Mouse (Mus musculus) hindbrain, embryonic 14.5 days (tissue): ENCODE results near the gene Ppp1r3c. TPM values are rescaled to one million over a fixed set of nuclear protein-coding genes. Genes with fewer than 3 reads are reported as not detected.

Experiments
- ATAC-seq: fragments of 200-750 bp; cut with Nextera tagmentation; 2 replicates; pipeline ENCODE4 v1.8.0; 2017; ENCODE audit warnings: moderate number of reproducible peaks, mild to moderate bottlenecking, moderate TSS enrichment, moderate library complexity; ENCODE audit not compliant: low FRiP score
- DNase-seq: peaks from one replicate; pipeline ENCODE4 v3.0.0-alpha.2; 2015; ENCODE audit warnings: low spot score
- H3K27ac ChIP-seq: fragments of 300-500 bp; sonication (generic); 2 replicates; pipeline ENCODE4 v1.5.1; 2014; ENCODE audit warnings: mild to moderate bottlenecking, moderate library complexity
- H3K27me3 ChIP-seq: fragments of 300-500 bp; sonication (generic); 2 replicates; pipeline ENCODE4 v1.6.1; 2014; ENCODE audit warnings: mild to moderate bottlenecking, low read length, mixed read lengths; ENCODE audit not compliant: control insufficient read depth, insufficient read depth
- H3K36me3 ChIP-seq: fragments of 300-500 bp; sonication (generic); replicated peaks from 2 replicates; pipeline ENCODE4 v1.6.1; 2014; ENCODE audit not compliant: control insufficient read depth, insufficient read depth
- H3K4me1 ChIP-seq: fragments of 300-500 bp; sonication (generic); replicated peaks from 2 replicates; pipeline ENCODE4 v1.6.1; 2014; ENCODE audit warnings: antibody characterized with exemption, low read length, mixed read lengths; ENCODE audit not compliant: control insufficient read depth, insufficient read depth
- H3K4me2 ChIP-seq: fragments of 300-500 bp; sonication (generic); replicated peaks from 2 replicates; pipeline ENCODE4 v1.6.1; 2014; ENCODE audit warnings: mild to moderate bottlenecking, moderate library complexity
- H3K4me3 ChIP-seq: fragments of 300-500 bp; sonication (generic); replicated peaks from 2 replicates; pipeline ENCODE4 v1.5.1; 2014; ENCODE audit warnings: mild to moderate bottlenecking, low read length
- H3K9ac ChIP-seq: fragments of 300-500 bp; sonication (generic); 2 replicates; pipeline ENCODE4 v1.6.1; 2014
- H3K9me3 ChIP-seq: fragments of 300-500 bp; sonication (generic); 2 replicates; pipeline ENCODE4 v1.6.1; 2016; ENCODE audit warnings: low read length; ENCODE audit not compliant: control insufficient read depth
- WGBS: fragments of 180-500 bp; shearing (Covaris S2); extraction: QIAGEN DNeasy Blood & Tissue Kit; methylation state at CpG from one replicate; pipeline ENCODE4 v1.1.7; 2014; 5-methylcytosine and 5-hydroxymethylcytosine counted together
- polyA plus RNA-seq: library from polyadenylated mRNA; unstranded; fragments of >200 nt; fragmentation: Nextera tagmentation; extraction: Ambion mirVana; gene quantifications from 2 replicates; pipeline ENCODE4 v1.2.1, GENCODE M21; 2014

Ppp1r3c gene
- polyA plus RNA-seq, 1 experiment from 2014 or later = 32.5 TPM

DNA sequence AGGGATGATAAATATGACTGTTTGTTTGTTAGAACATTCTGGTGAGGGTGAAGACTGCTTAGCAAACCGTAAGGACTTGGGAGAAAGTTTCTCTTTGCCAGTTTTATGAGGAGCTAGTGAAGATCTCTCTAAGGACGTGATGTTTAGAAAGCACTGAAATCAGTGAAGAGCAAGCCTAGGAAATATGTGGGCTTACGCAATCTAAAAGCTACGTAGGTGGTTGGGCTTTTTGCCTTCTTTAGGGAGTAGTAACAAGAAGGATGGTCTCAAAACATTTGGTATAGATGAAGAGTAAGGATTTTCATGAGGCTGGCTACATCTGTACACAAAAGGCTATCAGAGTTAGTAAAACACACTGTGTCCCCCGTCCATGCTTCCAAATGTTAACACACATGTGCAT, 28.0 kb upstream of the Ppp1r3c start:
- Histone ChIP-seq H3K4me2 (no peak overlapping the region), H3K36me3 (no peaks in the 10 kb centered on the region), H3K9me3 (no peaks in the 10 kb centered on the region), H3K4me3 (no peak overlapping the region), H3K27me3 (no peaks in the 10 kb centered on the region), H3K27ac (no peak overlapping the region), H3K9ac (no peak overlapping the region), H3K4me1 (no peaks in the 10 kb centered on the region)
- 93% methylated on average over 5 of the region's 5 CpGs for WGBS
- no peak for ATAC-seq
- no peak for DNase-seq

DNA sequence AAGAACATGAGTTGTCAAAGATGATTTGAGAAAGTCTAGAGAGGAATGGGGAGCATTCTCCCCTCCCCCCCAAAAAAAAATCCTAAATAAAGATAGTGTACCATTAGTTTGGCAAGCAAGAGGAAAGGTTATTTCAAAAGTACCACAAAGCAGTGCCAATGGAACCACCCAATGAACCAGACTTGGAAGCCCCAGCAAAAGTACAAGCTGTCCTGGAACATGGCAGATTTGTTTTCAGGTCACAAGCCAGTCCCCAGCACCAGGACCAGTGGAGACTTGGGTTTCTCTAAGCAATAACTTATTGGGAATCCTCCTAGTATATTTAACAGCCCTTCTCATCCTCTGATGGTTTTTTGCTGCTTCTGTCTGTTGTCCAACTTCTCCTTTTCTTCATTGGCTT, 12.5 kb upstream of the Ppp1r3c start:
- Histone ChIP-seq H3K9me3 (no peaks in the 10 kb centered on the region), H3K4me1 (no peaks in the 10 kb centered on the region), H3K4me3 (no peak overlapping the region), H3K4me2 (no peak overlapping the region), H3K36me3 (no peaks in the 10 kb centered on the region), H3K9ac (no peak overlapping the region), H3K27ac (no peak overlapping the region), H3K27me3 (no peaks in the 10 kb centered on the region)
- ATAC-seq (no peak), DNase-seq (no peak)

DNA sequence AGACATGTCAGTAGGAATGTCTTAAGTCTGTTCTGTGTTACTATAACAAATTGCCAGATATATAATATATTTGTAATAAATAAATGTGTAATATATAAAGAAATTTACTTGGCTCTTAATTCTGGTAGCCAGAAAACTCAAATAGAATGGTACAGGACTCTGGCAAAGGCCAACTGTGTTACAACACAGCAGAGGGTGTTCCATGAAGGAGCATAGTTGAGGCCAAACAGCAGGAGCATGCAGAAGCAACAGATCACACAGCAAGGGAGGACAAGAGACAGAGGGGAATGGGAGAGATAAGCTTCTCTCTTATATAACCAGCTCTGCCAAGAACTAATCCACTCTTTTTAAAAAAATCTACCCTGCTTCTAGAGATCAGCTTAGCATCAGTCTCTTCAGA, 5.9 kb upstream of the Ppp1r3c start:
- no peak overlapping the region for H3K4me2 ChIP-seq
- no peak for DNase-seq
- no peak for ATAC-seq
- no peak overlapping the region for H3K27ac ChIP-seq
- no peaks in the 10 kb centered on the region for H3K36me3 ChIP-seq
- H3K9ac ChIP-seq = no peak overlapping the region
- no peaks in the 10 kb centered on the region for H3K27me3 ChIP-seq
- H3K4me3 ChIP-seq = no peak overlapping the region
- H3K9me3 ChIP-seq = no peaks in the 10 kb centered on the region
- peaks cover under 1% of the 10 kb centered on the region; the same call in 1 of the 2 replicates for H3K4me1 ChIP-seq

DNA sequence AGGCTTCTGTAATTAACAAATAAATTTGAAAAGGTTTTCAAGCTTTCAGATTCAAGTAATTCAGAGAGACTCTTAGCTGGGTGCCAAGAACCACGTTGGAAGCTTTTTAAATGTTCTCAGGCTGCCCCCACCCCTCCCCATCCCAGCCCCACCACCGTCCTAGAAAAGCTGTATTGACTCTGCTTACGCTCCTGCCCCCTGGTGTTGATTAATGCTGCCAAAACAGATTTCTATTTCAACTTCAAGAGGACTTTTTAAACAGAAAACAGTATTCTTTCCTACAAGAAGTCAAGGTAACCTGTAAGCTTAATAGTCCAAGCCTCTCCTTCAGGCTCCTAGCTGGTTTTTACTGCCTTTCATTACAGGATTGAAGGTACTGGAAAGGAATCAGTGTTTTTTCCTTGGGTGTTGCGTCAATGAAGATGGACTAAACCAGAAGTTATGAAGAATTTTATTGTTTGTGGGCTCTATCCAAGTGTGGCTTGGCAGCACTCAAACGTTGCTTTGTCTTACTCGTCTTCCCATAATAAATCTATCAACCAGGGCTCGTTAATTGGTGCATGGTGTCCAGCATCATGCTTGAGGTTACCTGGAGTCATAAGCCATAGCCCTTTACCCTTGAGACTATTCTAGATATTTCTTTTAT, 3.2 kb upstream of the Ppp1r3c start:
- Histone ChIP-seq H3K4me2 (no peak overlapping the region), H3K4me3 (no peak overlapping the region), H3K9ac (no peak overlapping the region), H3K27me3 (no peaks in the 10 kb centered on the region), H3K9me3 (no peaks in the 10 kb centered on the region), H3K36me3 (no peaks in the 10 kb centered on the region), H3K27ac (no peak overlapping the region), H3K4me1 (peaks cover 5% of the 10 kb centered on the region; the same call in 1 of the 2 replicates)
- 62% methylated on average over 7 of the region's 7 CpGs for WGBS
- no peak for ATAC-seq
- DNase-seq = no peak

DNA sequence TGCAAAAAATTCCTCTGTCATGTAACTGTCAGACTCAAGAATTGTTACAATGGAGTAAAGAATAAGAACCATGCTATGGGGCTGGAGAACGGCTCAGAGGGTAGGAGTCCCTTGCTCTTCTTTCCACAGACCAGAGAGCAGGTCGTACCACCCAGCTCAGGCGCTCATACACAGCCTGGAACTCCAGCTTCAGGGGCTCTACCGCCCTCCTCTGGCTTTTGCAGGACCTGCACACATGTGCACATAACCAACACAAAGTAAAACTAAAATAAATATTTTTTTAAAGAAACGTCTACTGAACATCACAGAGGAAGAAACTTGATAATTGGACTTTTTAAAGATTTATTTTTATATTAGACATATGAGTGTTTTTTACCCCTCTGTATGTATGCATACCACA, 1.6 kb upstream of the Ppp1r3c start:
- WGBS = 80% methylated on average over 5 of the region's 5 CpGs
- no peak overlapping the region for H3K4me2 ChIP-seq

DNA sequence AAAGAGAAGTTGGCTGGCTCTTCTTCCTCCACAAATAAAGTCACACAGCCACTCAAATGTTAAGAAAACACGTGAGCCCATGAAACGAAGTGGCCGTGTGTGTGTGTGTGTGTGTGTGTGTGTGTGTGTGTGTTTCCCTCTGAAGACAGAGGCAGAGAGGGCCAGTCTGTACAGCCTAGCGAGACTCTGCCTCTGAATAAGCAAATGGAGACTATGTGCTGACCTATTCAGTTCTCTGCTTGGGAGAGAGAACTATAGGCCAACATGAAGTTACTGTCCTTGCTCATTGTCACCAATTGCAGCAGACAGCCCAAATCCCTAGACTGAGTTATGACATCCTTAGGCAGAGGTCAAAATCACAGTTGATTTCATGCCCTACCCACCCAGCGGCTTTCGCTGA, 634 bp upstream of the Ppp1r3c start:
- Histone ChIP-seq H3K36me3 (no peaks in the 10 kb centered on the region), H3K27ac (peak overlapping the region; percentile 58), H3K27me3 (no peaks in the 10 kb centered on the region), H3K4me2 (peak overlapping the region; percentile 83), H3K4me3 (peak overlapping the region; percentile 49), H3K9ac (peak overlapping the region; percentile 62), H3K4me1 (peaks cover 5% of the 10 kb centered on the region; the same call in 1 of the 2 replicates), H3K9me3 (no peaks in the 10 kb centered on the region)
- DNase-seq (no peak), ATAC-seq (peak; percentile 22; the same call in 1 of the 2 replicates)
- 37% methylated on average over 6 of the region's 6 CpGs for WGBS

More for the DNA sequence above, 1.6 kb upstream of the Ppp1r3c start:
- Histone ChIP-seq H3K4me1 (peaks cover 5% of the 10 kb centered on the region; the same call in 1 of the 2 replicates), H3K9me3 (no peaks in the 10 kb centered on the region), H3K36me3 (no peaks in the 10 kb centered on the region), H3K4me3 (no peak overlapping the region), H3K9ac (no peak overlapping the region), H3K27ac (no peak overlapping the region), H3K27me3 (no peaks in the 10 kb centered on the region)
- no peak for ATAC-seq
- DNase-seq = no peak

DNA sequence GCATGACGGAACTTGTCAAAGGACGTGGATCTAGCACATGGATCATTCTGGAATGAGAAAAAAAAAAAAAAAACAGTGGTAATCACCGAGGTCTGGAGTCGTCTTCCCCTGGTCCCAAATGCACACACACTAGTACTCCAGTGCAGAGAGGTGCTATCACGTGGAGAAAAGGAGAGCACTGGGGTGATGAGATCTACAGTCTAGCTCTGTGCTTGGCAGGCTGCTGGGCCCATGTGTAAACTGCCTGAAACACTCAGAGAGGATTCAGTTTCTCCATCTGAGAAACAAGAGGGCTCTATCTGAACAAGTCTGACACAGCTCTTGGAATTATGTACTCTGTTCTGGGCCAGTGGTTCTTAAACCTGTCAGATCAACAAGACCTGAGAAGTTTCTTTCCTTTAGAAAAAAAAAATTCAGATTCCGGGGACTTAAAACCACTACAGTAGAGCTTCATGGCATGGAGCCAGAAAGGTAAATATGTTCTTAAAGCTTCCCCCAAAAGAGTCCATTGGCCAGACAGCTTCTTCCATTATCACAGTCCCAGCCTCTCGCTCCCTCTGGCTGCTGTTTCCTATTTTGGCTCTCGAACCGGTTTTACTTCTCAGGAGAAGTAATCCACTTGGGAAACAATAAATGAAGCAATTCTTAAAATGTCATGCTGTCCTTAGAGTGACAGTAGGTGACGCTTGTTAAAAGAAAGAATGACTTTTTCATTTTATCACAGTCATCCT, 2.0 kb downstream of the Ppp1r3c start:
- Histone ChIP-seq H3K9me3 (no peaks in the 10 kb centered on the region), H3K4me2 (peak overlapping the region; percentile 83), H3K9ac (0 out of 2 replicates have a peak overlapping the region, but pooled peaks have one; percentile 11), H3K4me3 (peak overlapping the region; percentile 49), H3K4me1 (peaks cover 5% of the 10 kb centered on the region; the same call in 1 of the 2 replicates), H3K36me3 (no peaks in the 10 kb centered on the region), H3K27ac (no peak overlapping the region), H3K27me3 (no peaks in the 10 kb centered on the region)
- DNase-seq (no peak), ATAC-seq (no peak)
- WGBS = 84% methylated on average over 10 of the region's 10 CpGs

DNA sequence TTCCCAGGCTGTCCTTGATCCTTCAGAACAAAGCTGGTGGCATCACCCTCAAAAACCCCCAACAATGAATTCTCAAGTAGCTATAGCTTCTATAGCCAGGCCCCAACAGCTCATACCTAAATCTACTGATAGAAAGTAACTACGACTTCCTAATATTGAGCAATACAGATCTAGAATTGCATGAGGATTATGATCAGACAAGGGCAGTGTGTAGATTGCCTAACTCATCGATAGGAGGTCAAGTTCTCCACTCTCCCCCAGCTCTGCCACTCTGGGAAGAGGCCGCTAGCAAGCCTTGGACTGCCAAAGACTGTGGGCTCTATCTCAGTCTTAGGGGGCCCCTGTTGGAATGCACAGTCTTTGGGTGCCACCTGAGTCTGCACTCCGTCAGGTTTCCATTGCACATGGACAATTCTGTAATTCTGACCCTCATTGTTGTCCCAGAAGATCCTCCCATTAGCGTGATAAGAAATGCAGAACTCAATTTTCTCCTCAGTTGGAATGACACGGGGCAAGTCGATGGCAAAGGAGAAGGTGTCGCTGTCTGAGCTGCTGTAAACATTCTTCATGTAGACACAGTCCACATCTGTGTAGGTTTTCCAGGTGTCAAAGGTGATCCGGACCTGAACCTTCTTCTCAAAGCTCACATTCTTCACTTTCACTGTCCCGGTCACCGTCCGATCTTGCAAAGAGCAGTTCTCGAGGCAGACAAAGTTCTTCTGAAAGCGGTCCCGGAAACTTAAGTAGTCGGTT, 3.1 kb downstream of the Ppp1r3c start:
- H3K36me3 ChIP-seq = no peaks in the 10 kb centered on the region
- peaks cover 5% of the 10 kb centered on the region; the same call in 1 of the 2 replicates for H3K4me1 ChIP-seq
- no peaks in the 10 kb centered on the region for H3K27me3 ChIP-seq
- WGBS = 96% methylated on average over 16 of the region's 16 CpGs
- no peak overlapping the region for H3K27ac ChIP-seq
- H3K9ac ChIP-seq = no peak overlapping the region
- H3K4me2 ChIP-seq = no peak overlapping the region
- no peak for ATAC-seq
- H3K9me3 ChIP-seq = no peaks in the 10 kb centered on the region
- no peak for DNase-seq
- H3K4me3 ChIP-seq = no peak overlapping the region

DNA sequence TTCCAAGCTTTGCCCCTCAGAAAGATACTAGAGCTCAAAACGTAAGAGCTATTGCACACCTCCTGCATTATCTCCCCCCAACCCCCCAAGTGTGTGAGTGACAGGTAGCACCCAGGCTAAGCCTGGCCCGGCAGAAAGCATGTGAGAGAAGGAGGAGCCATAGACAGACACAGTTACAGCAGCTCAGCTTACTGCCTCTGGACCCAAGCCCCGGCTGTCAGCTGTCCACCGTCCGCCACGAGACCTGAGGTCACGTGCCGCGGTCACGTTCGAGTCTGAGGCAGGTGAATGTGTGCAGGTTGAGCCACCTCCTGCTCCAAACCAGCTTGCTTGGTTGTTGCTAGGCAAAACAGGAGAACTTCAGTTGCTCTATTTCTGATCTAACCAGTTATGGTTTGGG, 5.1 kb downstream of the Ppp1r3c start:
- DNase-seq (no peak), ATAC-seq (no peak)
- Histone ChIP-seq H3K36me3 (no peaks in the 10 kb centered on the region), H3K27me3 (no peaks in the 10 kb centered on the region), H3K4me1 (no peaks in the 10 kb centered on the region), H3K9me3 (no peaks in the 10 kb centered on the region), H3K4me2 (no peak overlapping the region), H3K27ac (no peak overlapping the region), H3K9ac (no peak overlapping the region), H3K4me3 (no peak overlapping the region)
- 92% methylated on average over 11 of the region's 11 CpGs for WGBS
